Mouse (Mus musculus) gonadal fat pad, adult 2 months (tissue): Measurements from ENCODE around the gene Snx4. TPM values are rescaled to one million over a fixed set of nuclear protein-coding genes. Genes with fewer than 3 reads are reported as not detected.
"Not testable (repeated sequence)": the region's sequence is repeated elsewhere in the genome, so short reads cannot be mapped to it uniquely, and the experiment has no call there.

Experiments used
- DNase-seq: peaks from one replicate; pipeline ENCODE4 v3.0.0-alpha.2; 2012; ENCODE audit warnings: low read depth
- polyA plus RNA-seq: library from polyadenylated mRNA; depleted of rRNA; stranded (reverse); fragments of >200 nt; gene quantifications from 2 replicates; pipeline ENCODE4 v1.2.3, GENCODE M21; 2012; rRNA removed

The Snx4 gene
- 11.9 and 18.0 TPM in 2 replicates for polyA plus RNA-seq

GRCm38 (mm10) chr16:33251194-33252051 lies at the start of gene Snx4:
Gene Snx4 (plus strand): TSS chr16:33251442.
- peak; percentile 24 for DNase-seq

- no peak for DNase-seq
Measured at GRCm38 (mm10) chr16:33210812-33211211, 40.4 kb upstream of the Snx4 start.

DNA sequence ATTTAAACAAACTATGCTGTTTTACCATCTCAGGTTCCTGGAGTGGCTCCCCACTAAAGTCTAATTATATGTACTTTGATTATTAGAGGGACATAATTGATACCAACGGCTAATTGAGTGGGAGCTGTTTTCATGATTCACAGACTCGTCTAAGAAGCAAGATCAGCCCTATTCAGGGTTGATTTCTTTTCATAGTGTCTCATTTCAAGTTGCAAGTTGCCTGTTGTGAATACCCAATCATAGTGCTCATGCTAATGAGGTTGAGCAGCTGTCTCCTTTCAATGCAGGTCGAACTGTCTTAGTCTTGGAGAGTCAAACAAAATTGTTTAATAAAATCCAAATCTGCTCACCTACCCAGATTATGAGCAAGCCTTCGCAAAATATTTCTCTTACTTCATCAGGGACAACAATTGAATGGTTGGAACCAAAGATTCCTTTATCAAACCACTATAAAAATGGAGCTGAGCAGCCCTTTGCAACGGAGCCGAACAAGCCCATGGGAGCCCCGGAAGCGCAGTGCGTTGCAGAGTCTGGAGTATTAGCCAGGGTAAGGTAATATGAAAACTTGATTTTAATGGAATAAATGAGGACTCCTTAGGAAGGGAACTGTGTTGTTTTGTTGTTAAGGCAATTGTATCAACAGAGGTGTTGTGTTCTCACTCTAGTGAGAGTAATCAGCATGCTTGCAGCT lies 34.8 kb upstream of the Snx4 start:
- DNase-seq, result no peak

DNA sequence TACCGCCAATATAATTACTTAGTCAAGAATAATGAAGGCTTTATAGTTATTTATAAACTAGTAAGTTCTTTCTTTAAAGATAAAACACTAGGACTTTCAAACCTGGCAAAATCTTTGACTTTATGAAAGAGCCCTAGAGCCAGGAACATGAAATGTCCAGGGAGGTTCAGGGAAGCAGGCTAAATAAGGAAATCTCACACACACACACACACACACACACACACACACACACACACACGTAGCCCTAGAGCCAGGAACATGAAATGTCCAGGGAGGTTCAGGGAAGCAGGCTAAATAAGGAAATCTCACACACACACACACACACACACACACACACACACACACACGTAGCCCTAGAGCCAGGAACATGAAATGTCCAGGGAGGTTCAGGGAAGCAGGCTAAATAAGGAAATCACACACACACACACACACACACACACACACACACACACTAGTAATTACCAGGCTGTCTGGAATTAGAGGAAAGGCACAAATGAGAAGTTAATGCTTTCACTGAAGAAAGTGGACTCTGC lies 33.6 kb upstream of the Snx4 start:
- DNase-seq, result not testable (repeated sequence)

DNA sequence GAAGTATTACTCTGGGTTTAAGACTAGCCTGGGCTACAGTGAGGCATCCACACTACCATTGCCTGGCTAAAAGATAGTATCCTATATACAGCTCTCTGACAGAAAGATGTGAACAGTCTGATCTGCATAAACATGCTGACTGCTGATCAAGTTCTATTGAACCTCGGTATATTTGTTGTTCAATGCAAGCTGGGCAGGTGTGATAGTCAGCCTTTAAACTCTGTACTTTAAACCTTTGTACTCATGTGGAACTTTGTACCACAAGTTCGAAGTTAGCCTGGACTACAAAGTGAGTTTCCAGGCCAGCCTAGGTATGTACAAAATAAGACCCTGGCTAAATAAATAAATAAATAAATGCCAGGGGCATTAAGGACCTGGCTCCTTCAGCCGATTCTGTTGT lies 28.8 kb upstream of the Snx4 start:
- no peak for DNase-seq

DNA sequence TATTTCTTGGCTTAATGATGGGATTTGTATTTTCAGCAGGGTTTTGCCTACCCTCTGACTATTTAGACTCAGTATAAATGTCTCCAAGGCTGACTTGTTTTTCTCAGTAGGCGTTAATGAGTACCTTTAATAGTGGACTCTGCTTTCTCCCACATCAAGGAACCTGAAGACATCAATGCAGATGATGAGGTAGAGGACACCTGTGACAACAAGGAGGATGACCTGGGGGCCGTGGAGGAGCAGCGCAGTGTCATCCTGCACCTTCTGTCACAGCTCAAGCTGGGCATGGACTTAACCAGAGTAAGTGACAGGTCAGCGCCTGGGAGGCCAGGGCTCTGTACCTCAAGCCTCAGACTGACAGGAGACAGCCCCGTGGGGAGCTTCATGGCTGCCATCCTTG lies 26.9 kb upstream of the Snx4 start:
- DNase-seq, result no peak

- DNase-seq, result no peak
Measured at GRCm38 (mm10) chr16:33234128-33234527, 17.1 kb upstream of the Snx4 start.

GRCm38 (mm10) chr16:33236151-33236550 lies 15.1 kb upstream of the Snx4 start:
- no peak for DNase-seq

- no peak for DNase-seq
Measured at GRCm38 (mm10) chr16:33239305-33239704, 11.9 kb upstream of the Snx4 start.

GRCm38 (mm10) chr16:33242046-33242445 lies 9.2 kb upstream of the Snx4 start:
- DNase-seq, result no peak

GRCm38 (mm10) chr16:33244136-33244691 lies 7.0 kb upstream of the Snx4 start:
- DNase-seq, result no peak

- DNase-seq, result no peak
Measured at GRCm38 (mm10) chr16:33244933-33245470, 6.2 kb upstream of the Snx4 start.

GRCm38 (mm10) chr16:33246526-33246925 lies 4.7 kb upstream of the Snx4 start:
- DNase-seq, result no peak

DNA sequence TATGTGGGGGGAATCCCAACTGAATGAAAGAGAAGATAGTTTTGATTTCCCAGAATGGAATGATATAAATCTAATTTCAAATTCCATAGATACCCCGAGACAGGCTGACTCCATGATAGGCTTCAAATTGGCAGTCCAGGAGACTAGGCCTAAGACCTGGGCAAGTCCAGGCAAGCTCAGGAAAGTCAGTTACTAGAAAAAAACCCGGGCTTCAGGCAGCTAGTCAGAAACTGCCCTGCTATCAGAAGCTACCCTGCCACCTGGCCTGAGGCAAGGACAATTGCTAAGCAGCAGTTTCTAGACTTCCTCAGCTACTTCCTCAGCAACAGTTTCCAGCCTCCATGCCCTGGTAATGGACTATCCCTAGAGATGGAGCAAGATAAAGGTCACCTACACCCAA lies 4.2 kb upstream of the Snx4 start:
- DNase-seq, result no peak

DNA sequence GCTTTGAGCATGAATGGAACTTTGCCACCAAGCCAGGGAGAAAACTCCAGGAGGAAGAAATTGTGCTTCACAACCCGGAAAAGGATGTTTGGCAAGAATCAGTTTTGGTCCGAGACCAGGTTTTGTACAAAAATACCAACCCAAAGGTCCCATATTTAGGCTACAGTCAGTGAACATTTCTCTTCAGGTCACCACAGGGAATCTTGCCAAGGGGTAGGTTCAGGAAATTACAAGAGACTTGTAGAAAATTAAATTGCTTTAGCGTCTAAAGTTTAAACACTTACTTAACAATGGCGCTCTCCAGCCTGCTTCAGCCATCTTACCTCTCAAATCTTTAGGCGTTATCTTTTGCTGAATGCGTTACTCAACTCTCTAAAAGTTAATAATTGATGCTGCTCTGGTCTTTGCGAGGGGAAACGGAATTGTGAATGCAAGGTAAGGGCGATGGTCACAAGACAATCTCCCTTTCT lies 556 bp upstream of the Snx4 start:
- DNase-seq, result peak; percentile 24

DNA sequence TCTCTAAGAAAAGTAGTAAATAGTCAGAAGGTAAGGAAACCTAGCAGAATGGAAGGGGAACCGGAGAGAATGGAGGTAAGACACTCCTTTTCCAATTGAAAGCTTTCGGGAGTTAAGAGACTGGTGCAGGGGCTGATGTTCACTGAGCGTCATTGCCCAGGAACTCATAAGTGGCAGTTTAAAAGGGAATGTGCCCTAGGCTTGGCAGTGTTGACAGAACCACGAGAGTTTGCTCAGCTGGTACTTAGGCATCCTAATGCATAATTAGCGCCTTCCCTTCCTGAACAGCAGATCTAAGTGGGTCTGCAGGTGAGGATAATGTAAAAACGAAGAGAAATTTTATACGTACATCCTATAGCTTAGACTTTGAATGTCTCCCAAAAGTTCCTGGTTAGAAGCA lies 4.4 kb downstream of the Snx4 start:
- no peak for DNase-seq

DNA sequence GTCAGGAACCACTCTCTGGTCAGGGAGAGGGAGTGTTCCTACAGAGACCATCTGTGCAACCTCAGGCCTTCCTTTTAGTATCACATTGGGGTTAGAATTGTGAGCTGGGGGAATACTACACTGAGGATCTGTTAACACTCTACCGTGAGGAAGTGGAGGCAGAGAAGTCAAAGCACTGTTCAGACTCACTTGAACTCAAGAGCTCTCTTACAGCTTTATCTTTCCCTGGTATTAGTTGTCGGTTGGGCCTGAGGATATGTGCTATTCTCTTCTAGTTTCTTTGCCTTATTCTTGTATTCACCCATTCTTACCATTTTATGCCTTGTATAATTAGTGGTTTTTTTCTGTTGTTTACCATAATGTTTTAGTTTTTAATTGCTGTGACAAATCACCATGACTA lies 7.3 kb downstream of the Snx4 start:
- DNase-seq, result no peak

GRCm38 (mm10) chr16:33259824-33260223 lies 8.6 kb downstream of the Snx4 start:
- DNase-seq, result no peak

GRCm38 (mm10) chr16:33260825-33261224 lies 9.6 kb downstream of the Snx4 start:
- DNase-seq, result no peak

DNA sequence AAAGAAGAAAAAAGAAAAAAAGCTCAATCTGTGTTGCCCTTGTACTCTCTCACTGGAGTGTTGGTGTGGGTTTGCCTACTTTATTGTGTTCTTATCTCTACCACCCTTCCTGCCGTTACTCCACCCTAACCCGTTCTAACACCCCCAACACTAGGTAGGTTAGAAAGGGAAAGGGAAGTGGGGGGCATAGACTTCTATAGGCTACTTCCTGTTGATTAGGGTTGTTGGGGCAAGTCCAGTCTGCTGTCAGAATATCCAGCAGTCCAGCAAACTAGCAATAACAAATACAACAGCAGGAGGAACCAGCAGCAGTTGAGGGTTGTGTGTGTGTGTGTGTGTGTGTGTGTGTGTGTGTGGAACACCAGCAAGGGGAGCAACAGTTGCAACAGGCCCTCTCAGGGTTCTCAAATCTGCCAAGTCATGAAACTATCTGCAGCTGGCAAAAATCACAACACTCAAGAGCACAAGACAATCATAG lies 10.4 kb downstream of the Snx4 start:
- DNase-seq, result no peak

DNA sequence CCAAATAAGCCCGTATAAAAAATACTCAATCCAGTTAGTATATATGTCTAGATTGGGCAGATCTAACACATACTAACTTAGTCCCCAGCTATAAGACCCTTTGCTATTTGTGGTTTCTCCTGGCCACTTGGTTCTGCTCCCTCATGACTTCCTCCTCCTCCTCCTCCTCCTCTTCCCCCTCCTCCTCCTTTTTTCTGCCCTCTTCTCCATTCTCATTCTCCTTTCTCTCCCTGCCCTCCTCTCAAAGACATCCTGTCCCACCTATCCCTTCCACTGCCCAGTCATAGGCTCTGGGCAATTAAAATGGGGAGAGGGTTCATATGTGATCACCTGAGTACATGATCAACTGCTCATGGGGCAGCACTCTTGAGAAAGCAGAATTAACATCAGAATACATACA lies 10.9 kb downstream of the Snx4 start:
- no peak for DNase-seq

- no peak for DNase-seq
Measured at GRCm38 (mm10) chr16:33267616-33268253, 16.5 kb downstream of the Snx4 start.
